Mouse (Mus musculus) liver, adult 2 months (tissue): ENCODE measurements around the gene Kcnj6.

ENCODE experiments used
- CTCF ChIP-seq: fragments of 200-500 bp; IDR thresholded peaks from 2 replicates; pipeline ENCODE4 v1.5.1; 2011; ENCODE audit warnings: low read depth, low read length, control low read depth
- POLR2A ChIP-seq: fragments of 200-500 bp; IDR thresholded peaks from 2 replicates; pipeline ENCODE4 v1.6.1; 2011; ENCODE audit warnings: low read length, control low read depth; ENCODE audit not compliant: insufficient read depth; ENCODE audit errors: extremely low read depth

GRCm38 (mm10) chr16:94999019-94999418, 1.5 kb upstream of the Kcnj6 start:
- TF ChIP-seq POLR2A (no peak), CTCF (no peak)
